Mouse (Mus musculus): ENCODE results near the gene Mmp15. TPM values are rescaled to one million over a fixed set of nuclear protein-coding genes. Genes with fewer than 3 reads are reported as not detected.

The Mmp15 gene
- polyA plus RNA-seq, 1 experiment from 2014 or later, result 13.0 TPM

DNA sequence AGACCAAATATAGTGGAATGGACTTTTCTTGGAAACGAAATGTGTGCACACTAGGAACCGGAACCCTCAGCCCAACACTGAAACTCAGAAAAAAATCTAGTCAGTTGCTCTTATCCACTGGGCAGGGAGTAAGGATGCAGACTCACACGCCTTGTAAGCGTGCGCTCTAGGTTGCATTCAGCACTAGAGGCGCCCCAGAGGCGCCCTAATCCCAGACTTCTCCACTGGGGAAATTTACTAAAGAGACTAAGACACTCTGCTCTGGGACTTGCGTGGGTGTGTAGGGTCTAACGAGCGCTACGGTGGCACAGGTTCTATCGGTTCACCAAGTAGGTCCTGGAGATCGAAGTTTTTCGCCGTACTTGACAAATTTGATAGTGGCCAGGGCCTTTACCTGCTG lies 607 bp upstream of the Mmp15 start:
- 4% methylated on average over 15 of the region's 15 CpGs for WGBS
- Histone ChIP-seq H3K9ac (ENCODE audit: low read depth, low read length) (no peak overlapping the region; the same call in 1 of the 2 replicates), H3K9me3 (ENCODE audit: control insufficient read depth, low read length) (no peaks in the 10 kb centered on the region), H3K4me2 (replicated peaks; ENCODE audit: low read depth, low read length) (peak overlapping the region; percentile 87), H3K4me3 (ENCODE audit: low read depth, low read length) (peak overlapping the region; percentile 84), H3K27ac (ENCODE audit: low read depth, low read length) (no peak overlapping the region), H3K27me3 (ENCODE audit: control insufficient read depth, insufficient read depth, low read length) (peaks cover 2% of the 10 kb centered on the region; the same call in 1 of the 2 replicates), H3K36me3 (ENCODE audit: control insufficient read depth, insufficient read depth, low read length) (no peaks in the 10 kb centered on the region), H3K4me1 (replicated peaks; ENCODE audit: control insufficient read depth, insufficient read depth, low read length) (no peaks in the 10 kb centered on the region; the same call in 1 of the 2 replicates)
- ATAC-seq (ENCODE audit: low FRiP score), result 0 out of 2 replicates have a peak, but pooled peaks have one; percentile 15
- DNase-seq (ENCODE audit: low spot score), result peak; percentile 65

DNA sequence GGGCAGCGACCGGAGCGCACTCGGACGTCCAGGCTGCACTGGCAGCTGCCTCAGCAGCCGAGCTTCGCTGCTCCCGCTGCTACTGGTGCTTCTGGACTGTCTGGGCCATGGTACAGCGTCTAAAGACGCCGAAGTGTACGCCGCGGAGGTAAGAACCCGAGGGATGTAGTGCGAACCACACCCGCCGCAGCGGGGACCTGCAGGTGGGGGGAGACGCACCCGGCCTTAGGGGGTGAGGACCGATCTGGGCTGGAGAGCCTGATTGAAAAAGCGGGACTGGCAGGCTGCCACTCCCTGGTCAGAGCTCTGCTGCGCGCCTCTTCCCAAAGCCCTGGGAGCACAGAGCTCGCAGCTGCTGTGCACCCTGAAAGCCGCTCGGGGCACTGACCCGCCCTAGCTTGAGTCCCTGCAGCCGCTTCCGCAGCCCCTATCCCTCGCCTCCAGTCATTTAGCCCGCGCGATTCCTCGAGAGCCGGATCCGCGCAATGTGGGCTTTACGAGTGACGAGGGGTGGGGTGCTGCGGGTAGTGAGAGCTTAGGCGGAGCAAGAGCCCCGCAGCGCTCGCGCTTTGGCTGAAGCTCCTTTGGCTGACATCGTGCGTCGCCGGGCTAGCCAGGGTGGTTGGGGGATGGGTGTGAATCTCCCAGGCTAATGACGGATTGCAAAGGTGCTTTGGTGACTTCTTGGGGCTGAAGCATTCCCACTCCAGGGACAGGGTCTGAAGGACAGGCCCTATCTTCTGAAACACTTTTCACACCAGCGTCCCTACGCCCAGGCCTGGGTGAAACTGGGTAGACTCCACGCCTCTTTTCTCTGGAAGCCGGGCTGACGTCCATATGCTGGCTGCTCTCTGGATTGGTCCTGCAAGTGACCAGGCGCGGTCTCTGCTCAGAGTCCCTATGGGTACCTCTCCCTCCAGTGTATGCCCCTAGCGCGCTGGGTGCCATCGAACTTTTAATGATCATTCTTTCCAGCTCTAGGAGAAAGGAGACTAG lies 1.1 kb downstream of the Mmp15 start:
- Histone ChIP-seq H3K9me3 (ENCODE audit: control insufficient read depth, low read length) (no peaks in the 10 kb centered on the region), H3K4me1 (replicated peaks; ENCODE audit: control insufficient read depth, insufficient read depth, low read length) (no peaks in the 10 kb centered on the region; the same call in 1 of the 2 replicates), H3K27ac (ENCODE audit: low read depth, low read length) (peak overlapping the region; percentile 87), H3K36me3 (ENCODE audit: control insufficient read depth, insufficient read depth, low read length) (no peaks in the 10 kb centered on the region), H3K4me3 (ENCODE audit: low read depth, low read length) (peak overlapping the region; percentile 84), H3K27me3 (ENCODE audit: control insufficient read depth, insufficient read depth, low read length) (peaks cover 2% of the 10 kb centered on the region; the same call in 1 of the 2 replicates), H3K9ac (ENCODE audit: low read depth, low read length) (peak overlapping the region; percentile 98), H3K4me2 (replicated peaks; ENCODE audit: low read depth, low read length) (peak overlapping the region; percentile 87)
- peak; percentile 69 for ATAC-seq (ENCODE audit: low FRiP score)
- peak; percentile 79 for DNase-seq (ENCODE audit: low spot score)
- WGBS, result 2% methylated on average over 61 of the region's 62 CpGs

- Histone ChIP-seq H3K9me3 (ENCODE audit: control insufficient read depth, low read length) (no peaks in the 10 kb centered on the region), H3K36me3 (ENCODE audit: control insufficient read depth, insufficient read depth, low read length) (no peaks in the 10 kb centered on the region), H3K27me3 (ENCODE audit: control insufficient read depth, insufficient read depth, low read length) (peaks cover 2% of the 10 kb centered on the region; the same call in 1 of the 2 replicates), H3K4me1 (replicated peaks; ENCODE audit: control insufficient read depth, insufficient read depth, low read length) (no peaks in the 10 kb centered on the region; the same call in 1 of the 2 replicates), H3K9ac (ENCODE audit: low read depth, low read length) (no peak overlapping the region), H3K27ac (ENCODE audit: low read depth, low read length) (no peak overlapping the region), H3K4me3 (ENCODE audit: low read depth, low read length) (no peak overlapping the region), H3K4me2 (replicated peaks; ENCODE audit: low read depth, low read length) (no peak overlapping the region)
- DNase-seq (ENCODE audit: low spot score), result no peak
- no peak for ATAC-seq (ENCODE audit: low FRiP score)
- WGBS, result 79% methylated on average over 2 of the region's 2 CpGs
Measured at GRCm38 (mm10) chr8:95354606-95355005, 2.5 kb downstream of the Mmp15 start.

GRCm38 (mm10) chr8:95358550-95359411 lies 6.7 kb downstream of the Mmp15 start:
- ATAC-seq (ENCODE audit: low FRiP score) (no peak), DNase-seq (ENCODE audit: low spot score) (no peak)
- H3K4me2 ChIP-seq (replicated peaks; ENCODE audit: low read depth, low read length), result no peak overlapping the region
- no peaks in the 10 kb centered on the region for H3K27me3 ChIP-seq (ENCODE audit: control insufficient read depth, insufficient read depth, low read length)
- H3K36me3 ChIP-seq (ENCODE audit: control insufficient read depth, insufficient read depth, low read length), result no peaks in the 10 kb centered on the region
- H3K4me1 ChIP-seq (replicated peaks; ENCODE audit: control insufficient read depth, insufficient read depth, low read length), result no peaks in the 10 kb centered on the region
- no peak overlapping the region for H3K27ac ChIP-seq (ENCODE audit: low read depth, low read length)
- H3K4me3 ChIP-seq (ENCODE audit: low read depth, low read length), result no peak overlapping the region
- 70% methylated on average over 7 of the region's 8 CpGs for WGBS
- no peaks in the 10 kb centered on the region for H3K9me3 ChIP-seq (ENCODE audit: control insufficient read depth, low read length)
- H3K9ac ChIP-seq (ENCODE audit: low read depth, low read length), result no peak overlapping the region

GRCm38 (mm10) chr8:95360181-95361015 lies 8.3 kb downstream of the Mmp15 start:
- WGBS, result 58% methylated on average over 7 of the region's 7 CpGs
- Histone ChIP-seq H3K27me3 (ENCODE audit: control insufficient read depth, insufficient read depth, low read length) (no peaks in the 10 kb centered on the region), H3K27ac (ENCODE audit: low read depth, low read length) (no peak overlapping the region)

DNA sequence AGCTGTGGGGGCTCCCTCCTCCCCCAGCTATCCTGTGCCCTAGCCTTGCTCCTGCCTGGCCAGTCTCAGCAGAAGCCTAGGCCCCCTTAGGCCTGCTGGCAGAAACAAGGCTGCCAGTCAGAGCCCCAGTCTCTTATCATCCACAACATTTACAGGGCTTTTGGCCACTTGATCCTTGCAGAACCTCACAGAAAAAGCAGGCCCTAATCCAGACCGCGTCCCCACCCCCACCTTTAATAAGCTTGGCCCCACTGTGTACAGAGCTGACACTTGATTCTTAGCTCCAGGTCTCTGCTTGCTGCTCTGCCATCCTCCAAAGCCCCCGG lies 8.9 kb downstream of the Mmp15 start:
- no peaks in the 10 kb centered on the region for H3K36me3 ChIP-seq (ENCODE audit: control insufficient read depth, insufficient read depth, low read length)
- no peak overlapping the region for H3K4me3 ChIP-seq (ENCODE audit: low read depth, low read length)
- no peaks in the 10 kb centered on the region for H3K4me1 ChIP-seq (replicated peaks; ENCODE audit: control insufficient read depth, insufficient read depth, low read length)
- H3K27me3 ChIP-seq (ENCODE audit: control insufficient read depth, insufficient read depth, low read length), result no peaks in the 10 kb centered on the region
- no peak overlapping the region for H3K4me2 ChIP-seq (replicated peaks; ENCODE audit: low read depth, low read length)
- WGBS, result 89% methylated on average over 3 of the region's 3 CpGs
- H3K27ac ChIP-seq (ENCODE audit: low read depth, low read length), result no peak overlapping the region
- H3K9me3 ChIP-seq (ENCODE audit: control insufficient read depth, low read length), result no peaks in the 10 kb centered on the region
- no peak overlapping the region for H3K9ac ChIP-seq (ENCODE audit: low read depth, low read length)
- no peak for DNase-seq (ENCODE audit: low spot score)
- no peak for ATAC-seq (ENCODE audit: low FRiP score)

More at GRCm38 (mm10) chr8:95360181-95361015, 8.3 kb downstream of the Mmp15 start:
- no peak overlapping the region for H3K9ac ChIP-seq (ENCODE audit: low read depth, low read length)
- H3K36me3 ChIP-seq (ENCODE audit: control insufficient read depth, insufficient read depth, low read length), result no peaks in the 10 kb centered on the region
- DNase-seq (ENCODE audit: low spot score), result no peak
- no peak overlapping the region for H3K4me3 ChIP-seq (ENCODE audit: low read depth, low read length)
- no peak overlapping the region for H3K4me2 ChIP-seq (replicated peaks; ENCODE audit: low read depth, low read length)
- ATAC-seq (ENCODE audit: low FRiP score), result no peak
- no peaks in the 10 kb centered on the region for H3K4me1 ChIP-seq (replicated peaks; ENCODE audit: control insufficient read depth, insufficient read depth, low read length)
- no peaks in the 10 kb centered on the region for H3K9me3 ChIP-seq (ENCODE audit: control insufficient read depth, low read length)

DNA sequence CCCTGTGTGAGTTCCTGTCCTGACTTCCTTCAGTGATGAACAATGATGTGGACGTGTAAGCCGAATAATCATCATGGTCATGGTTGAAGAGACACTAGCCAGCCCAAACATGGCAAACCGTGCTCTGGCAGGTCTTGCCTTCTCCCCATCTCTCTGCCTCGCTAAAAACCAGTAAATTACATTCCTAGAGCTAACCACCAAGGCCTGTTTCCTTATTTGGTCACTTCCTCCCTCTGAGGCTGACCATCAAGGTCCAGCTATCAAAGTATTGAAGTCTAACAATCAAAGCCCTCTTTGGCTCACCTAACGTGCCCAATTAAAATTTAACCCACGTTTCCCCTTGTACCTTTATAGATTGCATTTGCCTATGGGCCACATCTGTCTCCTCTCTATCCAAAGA lies 10.2 kb downstream of the Mmp15 start:
- ATAC-seq (ENCODE audit: low FRiP score), result no peak
- no peak overlapping the region for H3K4me2 ChIP-seq (replicated peaks; ENCODE audit: low read depth, low read length)
- H3K36me3 ChIP-seq (ENCODE audit: control insufficient read depth, insufficient read depth, low read length), result no peaks in the 10 kb centered on the region
- H3K27ac ChIP-seq (ENCODE audit: low read depth, low read length), result no peak overlapping the region
- no peaks in the 10 kb centered on the region for H3K27me3 ChIP-seq (ENCODE audit: control insufficient read depth, insufficient read depth, low read length)
- no peak for DNase-seq (ENCODE audit: low spot score)
- WGBS, result 76% methylated on average over 6 of the region's 6 CpGs
- H3K9me3 ChIP-seq (ENCODE audit: control insufficient read depth, low read length), result no peaks in the 10 kb centered on the region
- no peak overlapping the region for H3K4me3 ChIP-seq (ENCODE audit: low read depth, low read length)
- no peaks in the 10 kb centered on the region for H3K4me1 ChIP-seq (replicated peaks; ENCODE audit: control insufficient read depth, insufficient read depth, low read length)
- H3K9ac ChIP-seq (ENCODE audit: low read depth, low read length), result no peak overlapping the region

DNA sequence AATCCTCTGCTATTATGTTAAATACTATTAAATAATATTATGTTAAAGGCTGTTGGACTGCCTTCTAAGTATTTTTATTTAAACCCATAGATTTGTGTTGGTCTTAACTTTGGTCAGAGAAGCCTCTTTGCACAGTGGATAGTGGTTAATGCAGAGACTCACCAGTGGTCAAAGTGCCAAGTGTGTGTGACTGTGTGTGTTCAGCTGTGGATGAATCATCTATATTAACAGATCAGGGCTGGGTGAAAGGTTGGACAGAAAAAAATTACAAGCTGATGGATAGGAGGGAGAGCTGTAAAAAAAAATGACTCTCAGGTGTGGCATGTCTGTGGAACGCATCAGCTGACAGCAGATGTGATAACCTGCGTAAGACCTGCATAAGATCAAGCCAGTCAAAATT lies 11.8 kb downstream of the Mmp15 start:
- Histone ChIP-seq H3K9ac (ENCODE audit: low read depth, low read length) (no peak overlapping the region), H3K4me1 (replicated peaks; ENCODE audit: control insufficient read depth, insufficient read depth, low read length) (no peaks in the 10 kb centered on the region), H3K4me3 (ENCODE audit: low read depth, low read length) (no peak overlapping the region), H3K27ac (ENCODE audit: low read depth, low read length) (no peak overlapping the region), H3K9me3 (ENCODE audit: control insufficient read depth, low read length) (no peaks in the 10 kb centered on the region), H3K4me2 (replicated peaks; ENCODE audit: low read depth, low read length) (no peak overlapping the region), H3K27me3 (ENCODE audit: control insufficient read depth, insufficient read depth, low read length) (no peaks in the 10 kb centered on the region), H3K36me3 (ENCODE audit: control insufficient read depth, insufficient read depth, low read length) (no peaks in the 10 kb centered on the region)
- ATAC-seq (ENCODE audit: low FRiP score) (no peak), DNase-seq (ENCODE audit: low spot score) (no peak)
- WGBS, result 94% methylated on average over 2 of the region's 2 CpGs

Data from hindbrain, embryonic 11.5 days (tissue).